Mouse (Mus musculus) mammary gland, adult 2 months (tissue): ENCODE measurements around the gene Krtap2-4. TPM values are rescaled to one million over a fixed set of nuclear protein-coding genes. Genes with fewer than 3 reads are reported as not detected.

Experiments
- polyA plus RNA-seq: library from polyadenylated mRNA; depleted of rRNA; stranded (reverse); fragments of >200 nt; gene quantifications from 2 replicates; pipeline ENCODE4 v1.2.3, GENCODE M21; 2012; ENCODE audit warnings: low replicate concordance; rRNA removed

The Krtap2-4 gene
- not detected in 2 replicates for polyA plus RNA-seq

GRCm38 (mm10) chr11:99614796-99615363 is at the start of gene Krtap2-4:
Krtap2-4 (minus strand) TSS chr11:99614846.

GRCm38 (mm10) chr11:99658467-99659010 is 43.9 kb upstream of the Krtap2-4 start, which contains the start of gene Gm11563:
Gm11563 (minus strand) TSS chr11:99658960.

GRCm38 (mm10) chr11:99650136-99650535 is 35.5 kb upstream of the Krtap2-4 start, which contains the start of gene Gm11555:
Gm11555 (minus strand) TSS chr11:99650236.

DNA sequence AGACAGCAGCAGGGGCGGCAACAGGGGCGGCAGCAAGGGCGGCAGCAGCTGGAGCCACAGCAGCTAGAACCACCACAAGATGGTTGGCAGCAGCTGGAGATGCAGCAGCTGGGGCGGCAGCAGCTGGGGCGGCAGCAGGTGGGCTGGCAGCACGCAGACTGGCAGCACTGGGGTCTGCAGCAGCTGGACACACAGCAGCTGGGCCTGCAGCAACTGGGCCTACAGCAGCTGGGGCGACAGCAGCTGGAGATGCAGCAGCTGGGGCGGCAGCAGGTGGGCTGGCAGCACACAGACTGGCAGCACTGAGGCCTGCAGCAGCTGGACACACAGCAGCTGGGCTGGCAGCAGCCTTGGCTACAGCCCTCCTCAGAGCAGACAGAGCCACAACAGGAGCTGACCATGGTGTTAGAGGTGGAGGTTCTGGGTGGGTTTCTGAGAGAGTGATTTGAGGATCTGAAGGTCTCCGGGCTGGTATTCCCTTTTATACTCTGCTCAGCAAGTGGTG is 29.0 kb upstream of the Krtap2-4 start, which contains the start of gene Krtap4-7:
Gene Krtap4-7, minus strand, starts transcription at position 455 of the 505 bp plus-strand sequence.

DNA sequence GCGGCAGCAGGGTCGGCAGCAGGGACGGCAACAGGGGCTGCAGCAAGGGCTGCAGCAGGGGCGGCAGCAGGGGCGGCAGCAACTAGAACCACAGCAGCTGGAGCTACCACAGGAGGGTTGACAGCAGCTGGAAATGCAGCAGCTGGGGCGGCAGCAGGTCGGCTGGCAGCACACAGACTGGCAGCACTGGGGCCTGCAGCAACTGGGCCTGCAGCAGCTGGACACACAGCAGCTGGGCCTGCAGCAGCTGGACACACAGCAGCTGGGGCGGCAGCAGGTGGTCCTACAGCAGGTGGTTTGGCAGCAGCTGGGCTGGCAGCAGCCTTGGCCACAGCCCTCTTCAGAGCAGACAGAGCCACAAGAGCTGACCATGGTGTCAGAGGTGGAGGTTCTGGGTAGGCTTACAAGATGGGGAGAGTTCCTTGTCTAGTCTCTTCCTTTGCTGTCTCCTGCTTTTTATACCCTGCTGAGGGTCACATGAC is 20.0 kb upstream of the Krtap2-4 start, which contains the start of gene Krtap4-2:
Gene Krtap4-2, minus strand, starts transcription at position 432 of the 482 bp plus-strand sequence.

GRCm38 (mm10) chr11:99628138-99628537 is 13.5 kb upstream of the Krtap2-4 start, which contains the start of gene Krtap4-1:
Krtap4-1 (minus strand) TSS chr11:99628238.

GRCm38 (mm10) chr11:99620335-99620734 is 5.7 kb upstream of the Krtap2-4 start, which contains the start of gene Gm11562:
Gm11562 (minus strand) TSS chr11:99620435.

GRCm38 (mm10) chr11:99610089-99610488 is 4.6 kb downstream of the Krtap2-4 start, which contains the start of gene Gm11937:
Gm11937 (minus strand) TSS chr11:99610189.

GRCm38 (mm10) chr11:99603208-99603607 is 11.4 kb downstream of the Krtap2-4 start, which contains the start of gene Gm11938:
Gm11938 (minus strand) TSS chr11:99603308.

DNA sequence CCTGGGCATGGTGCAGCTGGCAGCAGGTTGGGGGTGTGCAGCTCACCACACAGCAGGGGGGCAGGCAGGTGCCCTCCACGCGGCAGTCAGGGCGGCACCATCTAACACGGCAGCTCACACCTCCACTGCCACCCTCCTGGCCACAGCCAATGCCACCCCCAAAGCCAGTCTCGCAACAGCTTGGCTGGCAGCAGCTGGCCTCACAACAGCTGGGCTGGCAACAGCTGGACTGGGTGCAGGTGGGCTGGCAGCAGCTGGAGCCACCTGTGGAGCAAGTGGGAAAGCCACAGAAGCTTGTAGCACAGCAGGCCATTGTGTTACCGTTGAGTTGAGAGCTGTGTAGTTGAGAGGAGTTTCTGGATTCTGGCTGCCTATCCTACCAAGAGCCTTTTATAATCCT is 16.9 kb downstream of the Krtap2-4 start, which contains the start of gene Krtap9-3:
Gene Krtap9-3, minus strand, starts transcription at position 364 of the 400 bp plus-strand sequence.

DNA sequence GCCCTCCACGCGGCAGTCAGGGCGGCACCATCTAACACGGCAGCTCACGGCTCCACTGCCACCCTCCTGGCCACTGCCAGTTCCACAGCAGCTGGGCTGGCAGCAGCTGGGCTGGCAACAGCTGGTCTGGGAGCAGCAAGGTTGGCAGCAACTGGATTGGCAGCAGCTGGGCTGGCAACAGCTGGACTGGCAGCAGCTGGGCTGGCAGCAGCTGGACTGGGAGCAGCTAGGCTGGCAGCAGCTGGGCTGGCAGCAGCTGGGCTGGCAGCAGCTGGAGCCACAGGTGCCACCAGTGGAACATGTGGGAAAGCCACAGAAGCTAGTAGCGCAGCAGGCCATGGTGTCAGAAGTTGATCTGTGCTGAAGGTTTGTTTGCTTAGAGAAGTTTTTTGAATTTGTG is 23.7 kb downstream of the Krtap2-4 start, which contains the start of gene Krtap1-3:
Gene Krtap1-3, minus strand, starts transcription at position 359 of the 400 bp plus-strand sequence.

GRCm38 (mm10) chr11:99583245-99583704 is 31.4 kb downstream of the Krtap2-4 start, which contains the start of gene Krtap1-4:
Krtap1-4 (minus strand) TSS chr11:99583654.

DNA sequence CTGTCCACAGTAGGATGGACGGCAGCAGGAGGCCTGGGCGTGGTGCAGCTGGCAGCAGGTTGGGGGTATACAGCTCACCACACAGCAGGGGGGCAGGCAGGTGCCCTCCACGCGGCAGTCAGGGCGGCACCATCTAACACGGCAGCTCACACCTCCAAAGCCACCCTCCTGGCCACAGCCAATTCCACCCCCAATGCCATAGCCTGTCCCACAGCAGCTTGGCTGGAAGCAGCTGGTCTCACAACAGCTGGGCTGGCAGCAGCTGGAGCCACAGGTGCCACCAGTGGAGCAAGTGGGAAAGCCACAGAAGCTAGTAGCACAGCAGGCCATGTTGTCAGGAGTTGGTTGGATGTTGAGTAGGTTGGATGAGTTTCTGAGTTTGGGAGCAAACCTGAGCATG is 34.0 kb downstream of the Krtap2-4 start, which contains the start of gene Krtap1-5:
Gene Krtap1-5, minus strand, starts transcription at position 381 of the 400 bp plus-strand sequence.

DNA sequence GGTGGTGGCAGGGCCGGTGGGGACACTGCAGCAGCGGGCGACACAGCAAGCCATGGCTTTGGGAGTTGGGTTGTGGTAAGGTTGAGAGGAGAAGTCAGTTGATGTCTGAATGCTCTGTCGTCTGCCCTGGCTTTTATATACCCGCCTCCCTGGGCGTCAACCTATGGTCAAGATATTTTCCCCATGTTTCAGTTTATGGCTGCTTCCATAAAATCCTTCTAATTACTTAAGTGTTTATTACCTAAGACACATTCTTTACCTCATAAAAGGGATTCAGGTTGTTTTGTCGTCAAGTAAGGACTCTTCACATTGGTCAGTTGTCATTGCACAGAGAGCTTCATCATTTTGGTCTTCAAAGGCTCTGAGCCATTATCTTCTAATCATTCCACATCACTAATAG is 48.1 kb downstream of the Krtap2-4 start, which contains the start of gene Krtap3-1:
Gene Krtap3-1, minus strand, starts transcription at position 101 of the 400 bp plus-strand sequence.

Other genes starting within 250 kb of the Krtap2-4 start
- gene Krt28, start 239.9 kb downstream of the Krtap2-4 start, polyA plus RNA-seq: not detected in 2 replicates
- 2.3 and 24.1 TPM in 2 replicates for gene Krt10, start 225.5 kb downstream of the Krtap2-4 start, polyA plus RNA-seq
- not detected in 2 replicates for gene Krt12, start 192.6 kb downstream of the Krtap2-4 start, polyA plus RNA-seq
- gene Krt20, start 176.7 kb downstream of the Krtap2-4 start, polyA plus RNA-seq: 0.13 and 0.25 TPM in 2 replicates
- 2.8 and 3.9 TPM in 2 replicates for gene Krt23, start 121.7 kb downstream of the Krtap2-4 start, polyA plus RNA-seq
- not detected in 2 replicates for gene Krt39, start 93.5 kb downstream of the Krtap2-4 start, polyA plus RNA-seq
- gene Krt40, start 71.7 kb downstream of the Krtap2-4 start, polyA plus RNA-seq: not detected in 2 replicates
- gene Krtap3-3, start 64.0 kb downstream of the Krtap2-4 start, polyA plus RNA-seq: not detected in 2 replicates
- 0.43 and 2.2 TPM in 2 replicates for gene Krtap3-2, start 58.0 kb downstream of the Krtap2-4 start, polyA plus RNA-seq
- not detected in 2 replicates for gene Gm11939, start 55.4 kb downstream of the Krtap2-4 start, polyA plus RNA-seq
- gene Krtap3-1, start 48.2 kb downstream of the Krtap2-4 start, polyA plus RNA-seq: not detected in 2 replicates
- not detected in 2 replicates for gene Krtap1-5, start 33.8 kb downstream of the Krtap2-4 start, polyA plus RNA-seq
- not detected in 2 replicates for gene Krtap1-4, start 31.2 kb downstream of the Krtap2-4 start, polyA plus RNA-seq
- gene Krtap1-3, start 23.5 kb downstream of the Krtap2-4 start, polyA plus RNA-seq: not detected in 2 replicates
- not detected in 2 replicates for gene Krtap9-3, start 16.7 kb downstream of the Krtap2-4 start, polyA plus RNA-seq
- not detected in 2 replicates for gene Gm11938, start 11.5 kb downstream of the Krtap2-4 start, polyA plus RNA-seq
- not detected in 2 replicates for gene Gm11937, start 4.7 kb downstream of the Krtap2-4 start, polyA plus RNA-seq
- not detected in 2 replicates for gene Gm11562, start 5.6 kb upstream of the Krtap2-4 start, polyA plus RNA-seq
- not detected in 2 replicates for gene Krtap4-1, start 13.4 kb upstream of the Krtap2-4 start, polyA plus RNA-seq
- gene Krtap4-2, start 20.2 kb upstream of the Krtap2-4 start, polyA plus RNA-seq: not detected in 2 replicates
- not detected in 2 replicates for gene Krtap4-7, start 29.2 kb upstream of the Krtap2-4 start, polyA plus RNA-seq
- not detected in 2 replicates for gene Gm11555, start 35.4 kb upstream of the Krtap2-4 start, polyA plus RNA-seq
- not detected in 2 replicates for gene Gm11563, start 44.1 kb upstream of the Krtap2-4 start, polyA plus RNA-seq
- gene Krtap4-6, start 51.1 kb upstream of the Krtap2-4 start, polyA plus RNA-seq: not detected in 2 replicates
- gene Gm14190, start 75.9 kb upstream of the Krtap2-4 start, polyA plus RNA-seq: not detected in 2 replicates
- gene Gm14180, start 119.4 kb upstream of the Krtap2-4 start, polyA plus RNA-seq: not detected in 2 replicates
- gene Gm11595, start 158.1 kb upstream of the Krtap2-4 start, polyA plus RNA-seq: not detected in 2 replicates
- gene Krtap4-8, start 165.9 kb upstream of the Krtap2-4 start, polyA plus RNA-seq: not detected in 2 replicates
- gene Krtap4-9, start 170.4 kb upstream of the Krtap2-4 start, polyA plus RNA-seq: not detected in 2 replicates
- not detected in 2 replicates for gene Gm11596, start 178.6 kb upstream of the Krtap2-4 start, polyA plus RNA-seq
- gene Gm11569, start 184.1 kb upstream of the Krtap2-4 start, polyA plus RNA-seq: not detected in 2 replicates
- not detected in 2 replicates for gene Gm11554, start 189.6 kb upstream of the Krtap2-4 start, polyA plus RNA-seq
- not detected in 2 replicates for gene Krtap4-13, start 195.0 kb upstream of the Krtap2-4 start, polyA plus RNA-seq
- gene Gm11564, start 200.8 kb upstream of the Krtap2-4 start, polyA plus RNA-seq: not detected in 2 replicates
- not detected in 2 replicates for gene 2300003K06Rik, start 223.2 kb upstream of the Krtap2-4 start, polyA plus RNA-seq
- not detected in 2 replicates for gene Krtap4-16, start 236.8 kb upstream of the Krtap2-4 start, polyA plus RNA-seq
- not detected in 2 replicates for gene Gm11568, start 243.1 kb upstream of the Krtap2-4 start, polyA plus RNA-seq
- gene Gm11559, start 249.6 kb upstream of the Krtap2-4 start, polyA plus RNA-seq: not detected in 2 replicates